Mouse (Mus musculus) gastrocnemius, adult 18-20 months (tissue): ENCODE results near the gene Glmp. TPM values are rescaled to one million over a fixed set of nuclear protein-coding genes. Genes with fewer than 3 reads are reported as not detected.
"Not testable (repeated sequence)": the region's sequence is repeated elsewhere in the genome, so short reads cannot be mapped to it uniquely, and the experiment has no call there.

ENCODE experiments used
- DNase-seq: peaks from one replicate; pipeline ENCODE4 v3.0.0; 2021; ENCODE audit warnings: low spot score
- total RNA-seq, 2 experiments: library from RNA; stranded (reverse); gene quantifications; 2 replicates each; pipeline ENCODE4 v1.2.3; 2021

Gene Glmp
- total RNA-seq, 2 experiments from 2014 or later: 41.2 to 41.8 TPM

- DNase-seq: no peak
Observed at GRCm38 (mm10) chr3:88335436-88336053, 10.7 kb downstream of the Glmp start.

- DNase-seq: peak; percentile 97
Observed at GRCm38 (mm10) chr3:88336058-88337013, 11.5 kb downstream of the Glmp start, which contains the start of the genes Tmem79 and Smg5. Tmem79 (minus strand) TSS chr3:88336148. Smg5 (plus strand) TSS chr3:88336260.

DNA sequence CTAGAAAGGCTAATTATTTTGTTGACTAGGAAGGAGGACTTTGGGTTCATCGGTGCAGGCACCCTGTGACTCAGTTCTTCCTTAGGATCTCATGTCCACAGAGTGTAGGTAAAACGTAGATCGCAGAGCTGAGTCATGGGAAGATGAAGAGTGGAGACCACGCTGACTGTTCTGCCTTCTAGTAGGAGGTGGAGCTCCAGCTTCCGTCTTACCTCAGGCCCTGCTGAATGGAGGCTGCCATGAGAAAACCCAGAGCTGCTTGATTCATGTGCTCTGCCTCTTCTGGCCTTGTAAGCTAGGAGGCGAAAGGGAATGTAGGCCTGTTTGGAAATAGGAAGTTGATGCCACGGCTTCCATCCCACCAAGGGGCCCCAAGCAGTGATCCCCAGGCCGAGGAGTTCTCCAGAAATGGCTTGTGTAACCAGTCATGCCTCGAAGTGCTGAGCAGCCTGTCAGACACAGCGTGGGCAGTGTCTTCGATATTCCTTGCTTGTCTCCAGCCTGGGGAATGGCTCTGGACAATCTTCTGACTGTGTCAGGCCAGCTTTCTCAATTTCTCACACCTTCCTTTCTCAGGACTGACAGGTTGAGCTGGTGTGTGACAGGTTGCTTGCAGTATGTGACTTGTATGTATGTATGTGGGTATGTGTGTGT is 12.7 kb downstream of the Glmp start:
- DNase-seq: no peak

GRCm38 (mm10) chr3:88338316-88338715 is 13.5 kb downstream of the Glmp start:
- no peak for DNase-seq

GRCm38 (mm10) chr3:88339006-88339405 is 14.2 kb downstream of the Glmp start:
- DNase-seq: peak; percentile 35

- no peak for DNase-seq
Observed at GRCm38 (mm10) chr3:88350732-88351131, 25.9 kb downstream of the Glmp start.

DNA sequence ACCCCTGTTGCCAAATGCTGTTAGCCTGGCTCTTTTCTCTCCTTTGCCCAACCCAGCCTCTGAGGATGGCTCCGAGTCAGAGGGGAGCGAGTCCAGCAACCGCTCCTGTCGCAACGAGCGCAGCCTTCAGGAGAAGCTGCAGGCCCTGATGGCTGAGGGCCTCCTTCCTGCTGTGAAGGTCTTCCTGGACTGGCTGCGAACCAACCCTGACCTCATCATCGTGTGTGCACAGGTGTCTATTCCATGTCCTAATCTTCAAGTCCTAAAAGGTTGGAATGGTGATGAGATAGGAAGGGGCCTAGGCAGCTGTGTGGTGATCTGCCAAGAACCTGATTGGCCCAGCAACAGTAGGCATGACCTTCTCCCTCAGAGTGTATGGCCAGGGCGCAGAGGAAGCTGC is 28.1 kb downstream of the Glmp start:
- no peak for DNase-seq

DNA sequence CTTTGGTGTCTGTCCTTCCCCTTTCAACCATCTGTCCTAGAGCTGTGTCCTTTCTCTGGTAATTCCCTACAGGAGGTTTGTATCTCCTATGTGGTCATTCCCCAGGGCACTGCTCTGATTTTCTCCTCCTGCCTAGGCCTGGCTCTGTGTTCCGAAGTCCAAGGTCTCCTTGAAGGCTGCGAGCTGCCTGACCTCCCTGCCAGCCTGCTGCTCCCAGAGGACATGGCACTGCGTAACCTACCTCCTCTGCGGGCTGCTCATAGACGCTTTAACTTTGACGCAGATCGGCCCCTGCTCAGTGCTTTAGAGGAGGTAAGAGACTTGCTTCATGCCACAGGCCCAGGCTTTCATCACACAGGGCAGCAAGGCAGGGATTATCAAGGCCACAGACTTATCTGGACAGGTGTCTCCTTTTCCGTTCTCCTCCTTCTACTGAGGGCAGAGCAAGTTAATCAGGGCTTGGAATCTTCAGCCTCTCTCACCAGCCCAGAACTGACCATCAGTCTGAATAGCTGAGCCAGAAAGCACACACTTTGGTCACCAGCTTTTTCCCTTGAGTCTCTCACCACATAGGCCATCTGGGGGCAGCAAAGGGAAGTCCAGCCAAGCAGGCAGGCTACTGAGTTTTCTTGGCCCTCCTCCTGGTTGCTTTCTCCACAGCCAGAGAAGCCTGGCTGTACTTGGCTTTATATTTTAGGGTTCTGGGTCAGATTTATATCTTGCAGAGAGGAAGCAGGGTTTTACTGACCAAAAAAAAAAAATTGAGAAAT is 29.8 kb downstream of the Glmp start:
- peak; percentile 51 for DNase-seq

DNA sequence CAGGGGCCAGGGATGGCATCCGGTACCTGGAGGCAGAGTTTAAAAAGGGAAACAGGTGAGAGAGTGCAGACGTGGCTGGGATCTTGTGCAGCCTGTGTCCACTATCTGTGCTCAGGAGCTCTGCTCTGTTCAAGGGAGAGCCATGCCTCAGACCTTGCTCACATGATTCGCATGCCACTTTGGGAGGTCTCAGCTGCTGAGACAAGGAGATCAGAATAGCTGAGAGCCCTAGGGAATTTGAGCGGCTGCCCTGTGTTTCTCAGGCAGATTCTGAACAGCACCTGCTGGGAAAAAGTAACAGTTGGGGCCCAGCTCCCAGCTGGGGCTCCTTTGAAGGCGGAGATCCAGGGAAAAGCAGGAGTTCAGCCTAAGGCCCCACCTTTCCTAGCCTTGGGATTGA is 34.8 kb downstream of the Glmp start:
- no peak for DNase-seq

GRCm38 (mm10) chr3:88359989-88360388 is 35.2 kb downstream of the Glmp start:
- DNase-seq: no peak

GRCm38 (mm10) chr3:88361096-88361495 is 36.3 kb downstream of the Glmp start:
- no peak for DNase-seq

- no peak for DNase-seq
Observed at GRCm38 (mm10) chr3:88361612-88362313, 36.9 kb downstream of the Glmp start.

GRCm38 (mm10) chr3:88363700-88364099 is 38.9 kb downstream of the Glmp start:
- no peak for DNase-seq

- DNase-seq: peak; percentile 66
Observed at GRCm38 (mm10) chr3:88364337-88364736, 39.5 kb downstream of the Glmp start, which contains the start of gene Paqr6. Paqr6 (plus strand) TSS chr3:88364584.

DNA sequence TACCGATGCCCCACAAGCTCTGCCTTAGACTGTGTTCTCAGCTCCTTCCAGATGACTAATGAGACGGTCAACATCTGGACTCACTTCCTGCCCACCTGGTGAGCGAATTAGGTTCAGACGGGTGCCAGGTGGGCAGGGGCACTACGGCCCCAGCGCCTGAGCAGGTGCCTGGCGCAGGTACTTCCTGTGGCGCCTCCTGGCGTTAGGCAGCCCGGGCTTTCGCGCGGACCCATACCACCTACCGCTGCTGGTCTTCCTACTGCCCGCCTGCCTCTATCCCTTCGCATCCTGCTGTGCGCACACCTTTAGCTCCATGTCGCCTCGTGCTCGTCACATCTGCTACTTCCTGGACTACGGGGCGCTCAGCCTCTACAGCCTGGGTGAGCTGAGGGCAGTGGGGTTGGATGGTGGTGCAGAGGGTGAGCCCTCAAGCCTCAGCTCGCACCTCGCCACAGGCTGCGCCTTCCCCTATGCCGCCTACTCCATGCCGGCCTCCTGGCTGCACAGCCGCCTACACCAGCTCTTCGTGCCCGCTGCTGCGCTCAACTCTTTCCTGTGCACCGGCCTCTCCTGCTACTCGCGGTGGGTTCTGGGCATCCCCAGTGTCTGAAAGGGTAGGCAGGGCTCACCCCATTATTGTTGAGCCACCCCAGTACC is 41.0 kb downstream of the Glmp start:
- DNase-seq: no peak

- not testable (repeated sequence) for DNase-seq
Observed at GRCm38 (mm10) chr3:88366830-88367428, 42.1 kb downstream of the Glmp start.

- DNase-seq: not testable (repeated sequence)
Observed at GRCm38 (mm10) chr3:88367517-88367916, 42.7 kb downstream of the Glmp start.

- peak; percentile 75 for DNase-seq
Observed at GRCm38 (mm10) chr3:88368511-88368910, 43.7 kb downstream of the Glmp start.

DNA sequence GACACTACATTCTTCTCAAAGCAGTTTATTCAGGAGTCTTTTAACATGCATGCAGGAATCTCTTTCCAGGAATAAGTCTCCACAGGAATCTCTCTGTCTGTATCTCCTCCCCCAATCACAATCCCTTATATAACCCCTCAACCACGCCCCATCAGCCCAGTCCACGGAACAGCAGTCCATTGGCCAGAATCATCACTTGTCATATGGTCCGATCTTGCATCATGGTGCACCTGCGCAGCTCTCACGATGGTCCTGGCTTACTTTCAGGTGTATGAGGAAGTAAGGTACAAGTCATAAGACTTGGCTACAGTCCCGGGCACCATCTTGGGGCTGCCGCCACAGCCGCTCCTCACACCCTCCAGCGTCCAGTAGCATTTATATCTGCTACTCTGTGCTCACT is 47.8 kb downstream of the Glmp start, which contains the start of gene Bglap3:
TSS of gene Bglap3 (minus strand) at position 101 of the 400 bp plus-strand sequence.
- not testable (repeated sequence) for DNase-seq
